Mouse (Mus musculus) kidney, adult 2 months (tissue): Measurements from ENCODE around the gene Orm3. TPM values are rescaled to one million over a fixed set of nuclear protein-coding genes. Genes with fewer than 3 reads are reported as not detected.

Experiments
- DNase-seq: peaks from one replicate; pipeline ENCODE4 v3.0.0; 2021
- H3K27ac ChIP-seq: fragments of 200-500 bp; 2 replicates; pipeline ENCODE4 v1.5.1; 2012; ENCODE audit warnings: low read depth, low read length, control low read depth, inconsistent platforms; ENCODE audit not compliant: insufficient read depth
- H3K27me3 ChIP-seq: fragments of 200-500 bp; replicated peaks from 2 replicates; pipeline ENCODE4 v1.6.1; 2012; ENCODE audit warnings: mild to moderate bottlenecking, moderate library complexity, low read length, inconsistent platforms; ENCODE audit not compliant: control insufficient read depth, insufficient read depth
- H3K36me3 ChIP-seq: fragments of 200-500 bp; 2 replicates; pipeline ENCODE4 v1.6.1; 2012; ENCODE audit warnings: mild to moderate bottlenecking, moderate library complexity, low read length, inconsistent platforms; ENCODE audit not compliant: control insufficient read depth, insufficient read depth
- H3K4me1 ChIP-seq: fragments of 200-500 bp; 2 replicates; pipeline ENCODE4 v1.6.1; 2011; ENCODE audit warnings: low read length; ENCODE audit not compliant: control insufficient read depth, insufficient read depth
- H3K4me3 ChIP-seq: fragments of 200-500 bp; 2 replicates; pipeline ENCODE4 v1.5.1; 2011; ENCODE audit warnings: mild to moderate bottlenecking, low read depth, low read length, control low read depth; ENCODE audit not compliant: insufficient read depth
- CTCF ChIP-seq: fragments of 200-500 bp; conservative IDR thresholded peaks from 2 replicates; pipeline ENCODE4 v1.5.1; 2011; ENCODE audit warnings: low read depth, mild to moderate bottlenecking, control low read depth, low read length, moderate library complexity, mixed read lengths; ENCODE audit not compliant: insufficient read depth, insufficient read length
- POLR2A ChIP-seq: fragments of 200-500 bp; IDR thresholded peaks from one replicate; pipeline ENCODE4 v1.6.1; 2011; ENCODE audit warnings: low read depth, low read length, control low read depth
- WGBS: fragments of 180-500 bp; shearing (Covaris S2); methylation state at CpG from one replicate; pipeline ENCODE4 v1.1.7; 2018; 5-methylcytosine and 5-hydroxymethylcytosine counted together
- polyA plus RNA-seq: library from polyadenylated mRNA; depleted of rRNA; stranded (reverse); fragments of >200 nt; gene quantifications from 2 replicates; pipeline ENCODE4 v1.2.3, GENCODE M21; 2012

Orm3 gene
- polyA plus RNA-seq, 1 experiment = 0.14 TPM

- 86% methylated on average over 7 of the region's 7 CpGs for WGBS
- no peaks in the 10 kb centered on the region for H3K36me3 ChIP-seq
These were observed 14.9 kb downstream of the Orm3 start for GRCm38 (mm10) chr4:63370897-63371296.

GRCm38 (mm10) chr4:63371890-63372289, 15.9 kb downstream of the Orm3 start:
- Histone ChIP-seq H3K4me3 (no peak overlapping the region), H3K27ac (no peak overlapping the region), H3K36me3 (no peaks in the 10 kb centered on the region), H3K27me3 (no peaks in the 10 kb centered on the region), H3K4me1 (no peaks in the 10 kb centered on the region)
- no peak for TF ChIP-seq POLR2A
- peak; percentile 64 for TF ChIP-seq CTCF
- WGBS = 49% methylated on average over 3 of the region's 3 CpGs
- DNase-seq = peak; percentile 11

More at GRCm38 (mm10) chr4:63370897-63371296, 14.9 kb downstream of the Orm3 start:
- Histone ChIP-seq H3K4me3 (no peak overlapping the region), H3K27me3 (no peaks in the 10 kb centered on the region), H3K4me1 (no peaks in the 10 kb centered on the region), H3K27ac (no peak overlapping the region)
- no peak for DNase-seq
- TF ChIP-seq POLR2A (no peak), CTCF (no peak)

- H3K36me3 ChIP-seq = no peaks in the 10 kb centered on the region
- H3K4me1 ChIP-seq = no peaks in the 10 kb centered on the region
- no peak overlapping the region for H3K4me3 ChIP-seq
- 94% methylated on average over 8 of the region's 8 CpGs for WGBS
- no peak for DNase-seq
- H3K27me3 ChIP-seq = no peaks in the 10 kb centered on the region
- no peak overlapping the region for H3K27ac ChIP-seq
- TF ChIP-seq POLR2A (no peak), CTCF (no peak)
These were observed 17.4 kb downstream of the Orm3 start for GRCm38 (mm10) chr4:63373404-63373803.

GRCm38 (mm10) chr4:63374331-63374730, 18.4 kb downstream of the Orm3 start:
- H3K36me3 ChIP-seq = no peaks in the 10 kb centered on the region
- WGBS = 73% methylated on average over 12 of the region's 12 CpGs
- H3K27ac ChIP-seq = no peak overlapping the region
- H3K27me3 ChIP-seq = no peaks in the 10 kb centered on the region
- H3K4me3 ChIP-seq = no peak overlapping the region
- no peak for DNase-seq
- H3K4me1 ChIP-seq = no peaks in the 10 kb centered on the region
- no peak for TF ChIP-seq CTCF
- no peak for TF ChIP-seq POLR2A

- WGBS = 84% methylated on average over 1 of the region's 1 CpGs
- Histone ChIP-seq H3K4me3 (no peak overlapping the region), H3K27ac (no peak overlapping the region), H3K36me3 (no peaks in the 10 kb centered on the region), H3K4me1 (no peaks in the 10 kb centered on the region), H3K27me3 (no peaks in the 10 kb centered on the region)
- no peak for TF ChIP-seq POLR2A
- TF ChIP-seq CTCF = no peak
- no peak for DNase-seq
These were observed 19.4 kb downstream of the Orm3 start for GRCm38 (mm10) chr4:63375367-63375766.

- H3K27ac ChIP-seq = no peak overlapping the region
- H3K27me3 ChIP-seq = no peaks in the 10 kb centered on the region
- H3K36me3 ChIP-seq = no peaks in the 10 kb centered on the region
- H3K4me1 ChIP-seq = no peaks in the 10 kb centered on the region
- DNase-seq = no peak
- no peak overlapping the region for H3K4me3 ChIP-seq
- WGBS = 72% methylated on average over 7 of the region's 7 CpGs
- no peak for TF ChIP-seq POLR2A
- TF ChIP-seq CTCF = peak; percentile 34; the same call in 1 of the 2 replicates
These were observed 21.5 kb downstream of the Orm3 start for GRCm38 (mm10) chr4:63377483-63377882.

GRCm38 (mm10) chr4:63382676-63383369, 26.9 kb downstream of the Orm3 start:
- H3K4me1 ChIP-seq = no peaks in the 10 kb centered on the region
- H3K4me3 ChIP-seq = no peak overlapping the region
- TF ChIP-seq CTCF (no peak), POLR2A (no peak)
- H3K27ac ChIP-seq = no peak overlapping the region
- 81% methylated on average over 4 of the region's 4 CpGs for WGBS
- H3K36me3 ChIP-seq = no peaks in the 10 kb centered on the region
- H3K27me3 ChIP-seq = no peaks in the 10 kb centered on the region
- no peak for DNase-seq
